Mouse (Mus musculus) hindbrain, embryonic 16.5 days (tissue): ENCODE measurements around the gene Pigg. TPM values are rescaled to one million over a fixed set of nuclear protein-coding genes. Genes with fewer than 3 reads are reported as not detected.

ENCODE experiments used
- ATAC-seq: fragments of 200-750 bp; cut with Nextera tagmentation; 2 replicates; pipeline ENCODE4 v1.8.0; 2017; ENCODE audit warnings: moderate TSS enrichment, moderate library complexity
- H3K27ac ChIP-seq: fragments of 300-500 bp; sonication (generic); 2 replicates; pipeline ENCODE4 v1.5.1; 2014; ENCODE audit warnings: low read depth, mild to moderate bottlenecking, control low read depth, low read length, moderate library complexity
- H3K27me3 ChIP-seq: fragments of 300-500 bp; sonication (generic); replicated peaks from 2 replicates; pipeline ENCODE4 v1.6.1; 2014; ENCODE audit warnings: low read length; ENCODE audit not compliant: control insufficient read depth, insufficient read depth
- H3K36me3 ChIP-seq: fragments of 300-500 bp; sonication (generic); 2 replicates; pipeline ENCODE4 v1.6.1; 2014; ENCODE audit warnings: mild to moderate bottlenecking, low read length, moderate library complexity, mixed read lengths; ENCODE audit not compliant: control insufficient read depth, insufficient read depth
- H3K4me1 ChIP-seq: fragments of 300-500 bp; sonication (generic); 2 replicates; pipeline ENCODE4 v1.6.1; 2014; ENCODE audit warnings: low read depth, low read length; ENCODE audit not compliant: control insufficient read depth, insufficient read depth
- H3K4me2 ChIP-seq: fragments of 300-500 bp; sonication (generic); 2 replicates; pipeline ENCODE4 v1.6.1; 2014; ENCODE audit warnings: mild to moderate bottlenecking, low read length, control low read depth, moderate library complexity
- H3K4me3 ChIP-seq: fragments of 300-500 bp; sonication (generic); 2 replicates; pipeline ENCODE4 v1.5.1; 2014; ENCODE audit warnings: mild to moderate bottlenecking, low read length, control low read depth, moderate library complexity
- H3K9ac ChIP-seq: fragments of 300-500 bp; sonication (generic); 2 replicates; pipeline ENCODE4 v1.6.1; 2014; ENCODE audit warnings: low read depth, mild to moderate bottlenecking, control low read depth, low read length, moderate library complexity
- H3K9me3 ChIP-seq: fragments of 300-500 bp; sonication (generic); 2 replicates; pipeline ENCODE4 v1.6.1; 2014; ENCODE audit warnings: mild to moderate bottlenecking, low read length, moderate library complexity; ENCODE audit not compliant: control insufficient read depth
- WGBS: fragments of 180-500 bp; shearing (Covaris S2); extraction: QIAGEN DNeasy Blood & Tissue Kit; methylation state at CpG from one replicate; pipeline ENCODE4 v1.1.7; 2014; 5-methylcytosine and 5-hydroxymethylcytosine counted together
- polyA plus RNA-seq: library from polyadenylated mRNA; unstranded; fragments of >200 nt; fragmentation: Nextera tagmentation; extraction: Ambion mirVana; gene quantifications from 2 replicates; pipeline ENCODE4 v1.2.1, GENCODE M21; 2015

Gene Pigg
- polyA plus RNA-seq, 1 experiment from 2014 or later = 5.1 TPM

DNA sequence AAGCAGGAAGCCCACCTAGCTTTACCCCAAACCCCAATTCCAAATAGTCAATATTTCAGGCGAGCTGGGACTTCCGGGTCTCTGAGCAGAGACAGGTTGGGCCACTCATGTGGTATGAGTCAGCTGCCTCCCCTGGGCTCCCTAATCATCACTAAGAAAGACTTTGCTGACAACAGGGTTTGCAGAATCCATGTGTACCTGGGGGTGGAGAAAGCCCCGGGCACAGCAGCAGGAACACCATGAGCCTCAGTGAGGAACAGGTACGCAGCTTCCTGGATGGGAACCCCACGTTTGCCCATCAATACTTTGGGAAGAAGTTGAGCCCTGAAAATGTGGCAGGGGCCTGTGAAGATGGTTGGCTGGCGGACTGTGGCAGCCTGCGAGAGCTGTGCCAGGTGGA, 75.8 kb downstream of the Pigg start, which contains the start of gene Pde6b:
Gene Pde6b, plus strand, starts transcription at position 191 of the 400 bp plus-strand sequence.
- ATAC-seq = no peak
- Histone ChIP-seq H3K4me3 (no peak within 1 kb of the TSS), H3K4me2 (no peak within 1 kb of the TSS), H3K27me3 (no peaks in the 10 kb centered on the region), H3K4me1 (no peaks in the 10 kb centered on the region), H3K27ac (no peak within 1 kb of the TSS), H3K9ac (no peak within 1 kb of the TSS), H3K36me3 (no peaks in the 10 kb centered on the region), H3K9me3 (no peaks in the 10 kb centered on the region)
- 79% methylated on average over 7 of the region's 7 CpGs for WGBS

GRCm38 (mm10) chr5:108389744-108390143, 77.3 kb downstream of the Pigg start:
- ATAC-seq = no peak
- Histone ChIP-seq H3K4me2 (no peak overlapping the region), H3K9ac (no peak overlapping the region), H3K27ac (no peak overlapping the region), H3K36me3 (no peaks in the 10 kb centered on the region), H3K4me3 (no peak overlapping the region), H3K9me3 (no peaks in the 10 kb centered on the region), H3K27me3 (no peaks in the 10 kb centered on the region), H3K4me1 (no peaks in the 10 kb centered on the region)
- WGBS = 68% methylated on average over 3 of the region's 3 CpGs

Other genes with a start within 250 kb of the Pigg start
- 76.4 and 88.7 TPM in 2 replicates for gene Mtf2, start 246.9 kb upstream of the Pigg start, polyA plus RNA-seq
- gene Tmed5, start 180.0 kb upstream of the Pigg start, polyA plus RNA-seq = 25.1 and 30.3 TPM in 2 replicates
- 2.7 and 3.1 TPM in 2 replicates for gene Ccdc18, start 179.7 kb upstream of the Pigg start, polyA plus RNA-seq
- gene Dr1, start 43.7 kb upstream of the Pigg start, polyA plus RNA-seq = 41.7 and 42.4 TPM in 2 replicates
- gene Gm42517, start 55.3 kb downstream of the Pigg start, polyA plus RNA-seq = 3.2 and 3.6 TPM in 2 replicates
- 0.30 TPM in 1 of 2 replicates, not detected in the other for gene Pde6b, start 75.8 kb downstream of the Pigg start, polyA plus RNA-seq
- 329 and 384 TPM in 2 replicates for gene Atp5k, start 121.8 kb downstream of the Pigg start, polyA plus RNA-seq
- gene Mfsd7a, start 136.3 kb downstream of the Pigg start, polyA plus RNA-seq = 0.20 and 0.29 TPM in 2 replicates
- 20.2 and 22.8 TPM in 2 replicates for gene Pcgf3, start 148.6 kb downstream of the Pigg start, polyA plus RNA-seq
- 238 and 264 TPM in 2 replicates for gene Cplx1, start 237.4 kb downstream of the Pigg start, polyA plus RNA-seq